Mouse (Mus musculus) hindbrain, embryonic 13.5 days (tissue): ENCODE measurements around the gene Drap1. TPM values are rescaled to one million over a fixed set of nuclear protein-coding genes. Genes with fewer than 3 reads are reported as not detected.
A peak's percentile ranks its signal among the peaks of the same experiment; 100 is the strongest.

Source experiments
- ATAC-seq: fragments of 200-750 bp; cut with Nextera tagmentation; 2 replicates; pipeline ENCODE4 v1.8.0; 2017; ENCODE audit warnings: moderate TSS enrichment; ENCODE audit not compliant: low FRiP score
- H3K27ac ChIP-seq: fragments of 300-500 bp; sonication (generic); 2 replicates; pipeline ENCODE4 v1.5.1; 2015; ENCODE audit warnings: inconsistent platforms, mild to moderate bottlenecking, moderate library complexity
- H3K27me3 ChIP-seq: fragments of 300-500 bp; sonication (generic); 2 replicates; pipeline ENCODE4 v1.6.1; 2015; ENCODE audit warnings: mild to moderate bottlenecking, inconsistent platforms
- H3K36me3 ChIP-seq: fragments of 300-500 bp; sonication (generic); 2 replicates; pipeline ENCODE4 v1.6.1; 2015; ENCODE audit warnings: mild to moderate bottlenecking, inconsistent platforms
- H3K4me1 ChIP-seq: fragments of 300-500 bp; sonication (generic); replicated peaks from 2 replicates; pipeline ENCODE4 v1.6.1; 2015; ENCODE audit warnings: inconsistent platforms
- H3K4me2 ChIP-seq: fragments of 300-500 bp; sonication (generic); 2 replicates; pipeline ENCODE4 v1.6.1; 2015; ENCODE audit warnings: inconsistent platforms, mild to moderate bottlenecking, moderate library complexity
- H3K4me3 ChIP-seq: fragments of 300-500 bp; sonication (generic); 2 replicates; pipeline ENCODE4 v1.5.1; 2015; ENCODE audit warnings: mild to moderate bottlenecking, inconsistent platforms
- H3K9ac ChIP-seq: fragments of 300-500 bp; sonication (generic); 2 replicates; pipeline ENCODE4 v1.6.1; 2015; ENCODE audit warnings: mild to moderate bottlenecking, inconsistent platforms
- H3K9me3 ChIP-seq: fragments of 300-500 bp; sonication (generic); 2 replicates; pipeline ENCODE4 v1.6.1; 2016; ENCODE audit warnings: inconsistent platforms
- WGBS: fragments of 180-500 bp; shearing (Covaris S2); methylation state at CpG from one replicate; pipeline ENCODE4 v1.1.7; 2015; 5-methylcytosine and 5-hydroxymethylcytosine counted together
- polyA plus RNA-seq: library from polyadenylated mRNA; unstranded; fragments of >200 nt; fragmentation: Nextera tagmentation; extraction: Ambion mirVana; gene quantifications from 2 replicates; pipeline ENCODE4 v1.2.1, GENCODE M21; 2015

The Drap1 gene
- polyA plus RNA-seq, 1 experiment from 2014 or later = 322 TPM

DNA sequence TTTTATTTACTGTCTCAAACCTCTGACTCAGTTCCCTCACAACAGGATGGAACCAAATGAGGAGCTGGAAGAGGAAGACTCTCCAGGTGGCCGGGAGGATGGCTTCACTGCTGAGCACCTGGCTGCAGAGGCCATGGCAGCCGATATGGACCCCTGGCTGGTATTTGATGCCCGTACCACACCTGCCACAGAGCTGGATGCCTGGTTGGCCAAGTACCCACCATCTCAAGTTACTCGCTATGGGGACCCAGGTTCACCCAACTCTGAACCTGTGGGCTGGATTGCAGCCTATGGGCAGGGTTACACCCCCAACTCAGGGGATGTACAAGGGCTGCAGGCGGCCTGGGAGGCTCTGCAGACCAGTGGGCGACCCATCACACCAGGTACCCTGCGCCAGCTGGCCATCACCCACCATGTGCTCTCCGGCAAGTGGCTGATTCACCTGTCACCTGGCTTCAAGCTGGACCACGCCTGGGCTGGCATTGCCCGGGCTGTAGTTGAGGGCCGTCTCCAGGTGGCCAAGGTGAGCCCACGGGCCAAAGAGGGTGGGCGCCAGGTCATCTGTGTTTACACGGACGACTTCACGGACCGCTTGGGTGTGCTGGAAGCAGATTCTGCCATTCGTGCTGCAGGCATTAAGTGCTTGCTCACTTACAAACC, 1.3 kb upstream of the Drap1 start:
- ATAC-seq = peak; percentile 1; the same call in 1 of the 2 replicates
- Histone ChIP-seq H3K4me3 (peak overlapping the region; percentile 82), H3K4me1 (peaks cover 55% of the 10 kb centered on the region), H3K9me3 (no peaks in the 10 kb centered on the region), H3K27ac (peak overlapping the region; percentile 93), H3K9ac (peak overlapping the region; percentile 94), H3K27me3 (no peaks in the 10 kb centered on the region; the same call in 1 of the 2 replicates), H3K36me3 (peaks cover 33% of the 10 kb centered on the region), H3K4me2 (peak overlapping the region; percentile 88)
- WGBS = 91% methylated on average over 18 of the region's 18 CpGs

DNA sequence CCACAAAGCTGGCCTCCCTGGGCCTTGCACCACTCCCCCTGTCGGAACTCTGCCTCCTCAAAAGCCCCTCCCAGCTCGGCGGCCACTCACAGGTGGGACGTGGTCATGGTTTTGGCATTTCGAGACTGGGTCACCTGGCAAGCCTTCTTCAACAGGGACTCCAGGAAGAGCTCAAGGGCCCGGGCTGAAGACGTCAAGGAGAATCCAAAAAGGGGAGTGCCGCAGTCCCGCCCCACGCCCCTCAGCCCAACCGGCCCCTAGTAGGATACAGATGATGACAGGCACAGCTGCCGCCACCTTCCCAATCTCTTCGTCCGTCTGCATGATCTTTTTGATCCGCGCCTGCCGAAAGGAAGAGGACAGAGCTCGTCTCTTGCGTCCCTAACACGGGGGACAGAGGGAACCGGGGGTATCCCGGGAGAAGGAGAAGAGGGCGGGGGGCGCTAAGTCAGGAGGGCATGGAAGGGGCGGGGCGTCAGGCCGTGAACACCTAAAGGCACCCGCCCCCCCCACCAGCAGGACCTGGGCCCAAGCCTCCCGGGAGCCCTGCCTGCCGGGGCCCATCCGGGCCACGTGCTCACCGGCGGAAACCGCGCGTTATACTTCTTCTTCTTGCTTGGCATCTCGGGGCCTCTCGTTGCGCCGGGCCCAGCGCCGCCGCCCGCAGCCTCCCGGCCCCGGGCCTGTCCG, 542 bp downstream of the Drap1 start:
- Histone ChIP-seq H3K27me3 (no peaks in the 10 kb centered on the region), H3K36me3 (peaks cover 51% of the 10 kb centered on the region), H3K9me3 (no peaks in the 10 kb centered on the region), H3K4me2 (peak overlapping the region; percentile 83), H3K4me3 (peak overlapping the region; percentile 82), H3K9ac (peak overlapping the region; percentile 83), H3K4me1 (peaks cover 55% of the 10 kb centered on the region), H3K27ac (peak overlapping the region; percentile 92)
- 1% methylated on average over 39 of the region's 48 CpGs for WGBS
- peak; percentile 26 for ATAC-seq

DNA sequence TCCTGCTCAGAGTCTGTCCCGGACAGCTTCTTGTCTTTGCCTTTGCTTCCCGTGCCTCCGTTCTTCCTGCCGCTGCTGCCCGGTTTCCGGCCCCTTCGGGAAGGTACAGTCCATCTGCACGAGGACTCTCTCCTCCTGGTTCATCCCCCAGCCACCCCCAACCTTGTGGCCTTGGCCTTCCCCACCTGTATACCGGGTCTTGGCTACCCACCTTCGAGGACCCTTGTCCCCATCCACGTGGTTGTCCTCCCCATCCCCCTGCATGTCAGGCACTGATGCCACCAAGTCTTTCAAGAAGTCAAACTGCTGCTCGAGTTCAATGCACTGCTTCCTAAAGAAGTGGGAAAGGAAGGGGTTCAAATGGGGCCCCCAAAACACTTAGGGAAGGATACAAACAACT, 1.2 kb downstream of the Drap1 start:
- Histone ChIP-seq H3K9me3 (no peaks in the 10 kb centered on the region), H3K27me3 (no peaks in the 10 kb centered on the region), H3K4me2 (peak overlapping the region; percentile 83), H3K4me3 (peak overlapping the region; percentile 82), H3K36me3 (peaks cover 47% of the 10 kb centered on the region), H3K9ac (peak overlapping the region; percentile 83), H3K4me1 (peaks cover 55% of the 10 kb centered on the region), H3K27ac (peak overlapping the region; percentile 92; the same call in 1 of the 2 replicates)
- WGBS = 66% methylated on average over 12 of the region's 12 CpGs
- ATAC-seq = no peak

DNA sequence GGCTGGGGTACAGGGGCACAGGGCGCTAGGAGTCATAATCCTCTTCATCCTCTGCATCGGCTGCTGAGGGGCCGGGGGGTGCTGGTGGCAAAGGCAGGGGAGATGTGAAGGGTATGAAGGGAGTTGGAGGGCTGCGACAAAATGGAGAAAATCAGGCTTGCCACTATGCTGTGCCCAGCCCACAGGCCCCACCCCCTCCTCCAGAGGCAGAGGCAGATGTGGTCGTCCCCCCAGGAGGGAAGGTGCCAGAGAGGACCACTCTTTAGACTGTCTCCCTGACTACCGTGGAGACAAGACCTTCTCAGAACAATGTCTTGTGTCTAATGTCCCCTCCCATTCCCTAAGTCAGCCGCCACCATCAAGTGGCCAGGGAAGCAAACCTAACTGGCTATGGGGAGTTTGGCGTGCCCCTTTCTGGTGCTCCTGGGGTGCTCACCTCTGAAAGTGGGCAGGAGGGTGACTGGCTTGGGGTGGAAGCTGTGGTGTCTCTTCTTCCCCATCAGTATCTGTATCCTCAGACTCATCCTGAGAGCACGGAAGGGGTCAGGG, 1.8 kb downstream of the Drap1 start:
- H3K36me3 ChIP-seq = peaks cover 51% of the 10 kb centered on the region
- H3K27ac ChIP-seq = no peak overlapping the region
- peak overlapping the region; percentile 83 for H3K4me2 ChIP-seq
- peak overlapping the region; percentile 83 for H3K9ac ChIP-seq
- H3K4me3 ChIP-seq = peak overlapping the region; percentile 82
- ATAC-seq = no peak
- WGBS = 67% methylated on average over 9 of the region's 9 CpGs
- H3K4me1 ChIP-seq = peaks cover 54% of the 10 kb centered on the region
- H3K9me3 ChIP-seq = no peaks in the 10 kb centered on the region
- H3K27me3 ChIP-seq = no peaks in the 10 kb centered on the region

DNA sequence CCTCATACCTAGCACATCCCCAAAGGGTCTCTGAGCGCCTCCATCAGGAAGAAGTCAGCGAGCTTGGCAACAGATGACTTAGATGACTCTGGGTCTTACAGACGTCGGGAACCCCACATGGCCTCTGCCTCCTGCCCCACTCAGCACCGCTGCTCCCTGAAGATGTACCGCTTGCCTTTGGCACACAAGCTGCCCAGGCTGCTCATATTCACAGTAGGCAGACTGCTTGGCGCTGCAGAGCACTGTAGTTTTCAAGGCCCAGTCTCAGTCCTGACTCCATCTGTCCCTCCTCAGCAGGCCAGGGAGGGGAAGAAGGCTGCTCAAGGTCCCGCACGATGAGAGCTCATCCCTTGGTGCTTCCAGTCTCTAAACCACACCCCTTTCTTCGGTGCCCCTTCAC, 2.5 kb downstream of the Drap1 start:
- Histone ChIP-seq H3K4me3 (no peak overlapping the region), H3K9me3 (no peaks in the 10 kb centered on the region), H3K27me3 (no peaks in the 10 kb centered on the region), H3K9ac (peak overlapping the region; percentile 83), H3K27ac (no peak overlapping the region), H3K4me2 (no peak overlapping the region), H3K4me1 (peaks cover 49% of the 10 kb centered on the region), H3K36me3 (peaks cover 55% of the 10 kb centered on the region)
- ATAC-seq = no peak
- WGBS = 90% methylated on average over 10 of the region's 10 CpGs

DNA sequence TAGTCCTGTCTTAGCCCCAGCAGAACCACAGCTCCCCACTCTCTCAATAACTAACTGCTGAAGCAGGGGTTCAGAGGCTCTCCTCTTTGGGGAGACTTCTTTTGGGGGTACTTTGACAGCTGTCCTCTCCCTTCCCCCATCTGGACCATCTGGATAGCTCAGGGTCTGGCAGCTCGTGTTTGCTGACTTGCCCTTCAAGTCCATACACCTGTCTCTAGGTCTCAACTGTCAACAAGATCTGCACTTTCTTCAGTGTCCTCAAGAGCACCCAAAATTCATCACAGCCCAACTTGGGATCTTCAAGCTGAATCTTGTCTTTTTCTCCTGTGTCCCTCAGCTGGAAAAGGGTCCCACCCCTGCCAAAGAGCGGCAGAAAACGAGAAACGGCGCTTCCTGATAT, 3.0 kb downstream of the Drap1 start:
- H3K4me1 ChIP-seq = peaks cover 44% of the 10 kb centered on the region
- no peaks in the 10 kb centered on the region for H3K9me3 ChIP-seq
- ATAC-seq = no peak
- 90% methylated on average over 5 of the region's 5 CpGs for WGBS
- H3K27me3 ChIP-seq = no peaks in the 10 kb centered on the region
- no peak overlapping the region for H3K27ac ChIP-seq
- no peak overlapping the region for H3K9ac ChIP-seq
- peaks cover 53% of the 10 kb centered on the region for H3K36me3 ChIP-seq
- H3K4me3 ChIP-seq = no peak overlapping the region
- H3K4me2 ChIP-seq = no peak overlapping the region

DNA sequence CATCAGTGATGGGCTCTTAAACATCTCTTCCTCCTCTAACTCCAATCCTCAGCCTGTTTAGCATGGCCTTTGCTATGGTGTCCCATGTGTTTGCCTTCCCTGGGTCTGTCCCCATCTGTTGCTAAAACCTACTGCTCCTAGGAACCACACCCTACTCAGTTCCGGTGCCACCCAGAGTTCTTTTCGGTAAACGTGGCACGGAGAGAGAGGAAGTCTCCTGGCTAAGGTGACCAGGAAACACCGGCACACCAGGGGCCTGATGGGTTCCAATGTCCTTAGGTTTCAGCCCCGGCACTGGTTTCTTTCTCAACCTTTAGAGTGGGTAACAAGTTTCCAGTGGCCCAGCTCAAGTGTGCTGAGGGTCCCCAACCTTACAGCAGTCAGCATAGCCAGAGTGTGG, 4.2 kb downstream of the Drap1 start:
- no peaks in the 10 kb centered on the region for H3K9me3 ChIP-seq
- H3K4me3 ChIP-seq = no peak overlapping the region
- H3K36me3 ChIP-seq = peaks cover 44% of the 10 kb centered on the region
- no peak overlapping the region for H3K4me2 ChIP-seq
- H3K27me3 ChIP-seq = no peaks in the 10 kb centered on the region
- WGBS = 95% methylated on average over 6 of the region's 6 CpGs
- no peak for ATAC-seq
- H3K27ac ChIP-seq = no peak overlapping the region
- peaks cover 32% of the 10 kb centered on the region for H3K4me1 ChIP-seq
- H3K9ac ChIP-seq = no peak overlapping the region

DNA sequence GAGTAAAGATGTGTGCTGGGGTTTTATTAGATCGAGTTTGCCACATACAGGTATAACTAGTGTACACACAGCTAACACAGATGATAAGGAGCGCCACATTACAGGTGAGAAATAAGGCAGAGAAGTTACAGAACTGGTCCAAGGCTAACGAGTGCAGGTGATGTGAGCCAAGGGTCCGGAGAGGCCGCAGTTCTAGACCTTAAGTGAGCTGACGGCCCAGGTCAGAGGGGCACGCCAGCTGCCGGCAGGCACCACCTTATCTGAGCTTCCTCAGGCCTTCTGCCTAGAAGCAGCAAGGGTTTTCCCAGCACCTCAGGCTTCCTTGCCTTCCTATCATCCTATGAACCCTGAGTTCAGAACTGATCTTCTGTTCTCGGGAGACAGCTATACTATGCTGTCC, 5.1 kb downstream of the Drap1 start:
- Histone ChIP-seq H3K27me3 (no peaks in the 10 kb centered on the region), H3K4me2 (no peak overlapping the region), H3K9me3 (no peaks in the 10 kb centered on the region), H3K4me3 (no peak overlapping the region), H3K4me1 (peaks cover 32% of the 10 kb centered on the region), H3K36me3 (peaks cover 44% of the 10 kb centered on the region), H3K27ac (no peak overlapping the region), H3K9ac (no peak overlapping the region)
- 93% methylated on average over 9 of the region's 9 CpGs for WGBS
- ATAC-seq = no peak

DNA sequence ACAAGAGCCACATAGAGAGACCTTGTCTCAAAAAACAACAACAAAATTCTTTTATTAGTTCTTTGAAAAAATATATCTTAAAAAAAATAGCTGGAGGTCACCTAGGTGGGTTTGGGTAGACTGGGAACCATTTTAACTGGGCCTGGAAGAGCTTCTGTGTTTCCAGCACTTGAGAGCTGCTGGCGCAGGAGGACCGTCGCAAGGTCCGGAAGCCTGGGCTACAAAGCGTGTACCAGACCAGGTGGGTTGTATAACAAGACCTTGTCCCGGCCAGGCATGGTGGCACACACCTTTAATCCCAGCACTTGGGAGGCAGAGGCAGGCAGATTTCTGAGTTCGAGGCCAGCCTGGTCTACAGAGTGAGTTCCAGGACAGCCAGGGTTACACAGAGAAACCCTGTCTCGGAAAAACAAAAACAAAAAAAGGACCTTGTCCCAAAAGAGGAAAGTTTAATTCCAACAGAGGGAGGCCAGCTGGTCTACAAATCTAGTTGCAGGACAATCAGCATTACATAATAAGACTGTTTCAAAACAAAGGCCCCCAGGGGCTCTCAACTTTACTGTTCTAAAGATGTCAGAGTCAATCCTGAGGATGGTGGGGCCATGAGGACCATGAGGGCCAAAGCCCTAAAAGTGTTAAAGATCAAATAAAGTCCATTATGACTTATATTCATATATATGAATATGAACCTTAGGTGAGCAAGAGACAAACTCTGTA, 5.9 kb downstream of the Drap1 start:
- no peak for ATAC-seq
- WGBS = 94% methylated on average over 8 of the region's 8 CpGs
- no peaks in the 10 kb centered on the region for H3K27me3 ChIP-seq
- H3K4me2 ChIP-seq = no peak overlapping the region
- H3K36me3 ChIP-seq = peaks cover 44% of the 10 kb centered on the region
- no peaks in the 10 kb centered on the region for H3K9me3 ChIP-seq
- H3K9ac ChIP-seq = no peak overlapping the region
- no peak overlapping the region for H3K4me3 ChIP-seq
- H3K27ac ChIP-seq = no peak overlapping the region
- peaks cover 29% of the 10 kb centered on the region for H3K4me1 ChIP-seq

DNA sequence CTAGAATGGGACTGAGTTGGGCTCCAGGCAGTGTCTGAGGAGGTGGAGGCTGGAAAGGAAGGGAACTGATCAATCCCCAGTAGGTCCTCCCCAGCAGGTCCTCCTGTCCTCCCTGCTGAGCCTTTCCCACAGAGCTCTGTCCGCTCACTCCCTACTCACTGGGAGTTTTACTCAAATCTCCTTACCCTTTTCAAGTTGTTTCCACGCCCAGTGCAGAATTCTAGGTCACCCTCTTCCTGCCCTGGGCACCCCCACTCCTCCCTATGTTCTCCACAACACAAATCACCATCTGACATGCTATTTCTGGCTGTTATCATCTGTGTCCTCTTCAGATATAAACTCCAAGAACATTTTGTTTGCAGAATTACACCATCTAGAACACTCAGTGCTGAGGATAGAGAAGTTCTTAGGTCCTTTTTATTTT, 10.2 kb downstream of the Drap1 start:
- Histone ChIP-seq H3K36me3 (peaks cover 13% of the 10 kb centered on the region), H3K4me2 (no peak overlapping the region), H3K27me3 (no peaks in the 10 kb centered on the region), H3K4me1 (no peaks in the 10 kb centered on the region), H3K4me3 (no peak overlapping the region), H3K27ac (no peak overlapping the region), H3K9me3 (no peaks in the 10 kb centered on the region), H3K9ac (no peak overlapping the region)
- WGBS = 69% methylated on average over 2 of the region's 2 CpGs
- ATAC-seq = no peak

DNA sequence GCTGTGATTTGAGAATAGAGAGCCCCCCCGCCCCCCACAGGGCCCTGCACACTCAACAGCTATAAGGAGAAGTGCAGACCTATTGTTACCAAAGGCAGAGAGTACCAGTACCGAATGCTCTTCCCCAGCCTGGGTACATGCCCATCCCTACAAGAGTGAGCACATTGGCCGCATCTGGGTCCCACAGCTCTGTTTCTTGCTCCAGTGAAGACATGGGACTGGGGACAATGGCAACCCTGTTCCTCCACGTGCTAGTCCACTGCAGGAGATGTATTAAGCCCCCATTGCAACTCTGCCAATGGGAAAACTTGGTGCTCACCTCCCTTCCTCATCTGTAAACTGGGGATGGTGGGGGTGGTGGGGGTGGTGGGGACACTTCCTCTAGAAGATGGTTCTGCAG, 10.9 kb downstream of the Drap1 start:
- no peak overlapping the region for H3K4me2 ChIP-seq
- 72% methylated on average over 4 of the region's 4 CpGs for WGBS
- no peak overlapping the region for H3K4me3 ChIP-seq
- no peaks in the 10 kb centered on the region for H3K27me3 ChIP-seq
- ATAC-seq = no peak
- H3K27ac ChIP-seq = no peak overlapping the region
- H3K9ac ChIP-seq = no peak overlapping the region
- no peaks in the 10 kb centered on the region for H3K4me1 ChIP-seq
- peaks cover 11% of the 10 kb centered on the region; the same call in 1 of the 2 replicates for H3K36me3 ChIP-seq
- no peaks in the 10 kb centered on the region for H3K9me3 ChIP-seq

DNA sequence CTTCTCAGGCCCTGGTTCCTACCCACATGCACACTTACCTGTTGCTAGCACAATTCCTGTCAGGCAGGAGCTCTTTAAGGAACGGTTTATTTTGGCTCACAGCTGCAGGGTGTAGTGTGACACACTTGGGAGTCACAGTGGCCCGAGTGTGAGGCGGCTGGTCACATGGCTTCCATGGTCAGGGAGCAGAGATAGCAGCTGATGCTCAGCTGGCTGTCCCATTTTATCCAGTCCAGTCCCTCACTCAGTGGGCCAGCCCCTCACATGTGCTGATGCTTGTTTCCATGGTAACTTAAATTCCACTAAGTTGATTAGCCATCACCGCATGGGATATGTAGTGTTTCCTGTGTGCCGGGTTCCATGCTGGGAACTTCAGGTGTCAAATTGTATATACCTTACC, 12.8 kb downstream of the Drap1 start:
- Histone ChIP-seq H3K9ac (no peak overlapping the region), H3K9me3 (no peaks in the 10 kb centered on the region), H3K27ac (no peak overlapping the region), H3K4me3 (no peak overlapping the region), H3K4me2 (no peak overlapping the region), H3K4me1 (peaks cover 14% of the 10 kb centered on the region), H3K27me3 (no peaks in the 10 kb centered on the region), H3K36me3 (no peaks in the 10 kb centered on the region)
- WGBS = 72% methylated on average over 5 of the region's 5 CpGs
- ATAC-seq = no peak
